Mouse (Mus musculus) embryonic fibroblast, embryonic 13.5 days (primary cell): ENCODE results near the gene Vmn1r87. TPM values are rescaled to one million over a fixed set of nuclear protein-coding genes. Genes with fewer than 3 reads are reported as not detected.
"Not testable (repeated sequence)": the region's sequence is repeated elsewhere in the genome, so short reads cannot be mapped to it uniquely, and the experiment has no call there.

Experiments used
- H3K27ac ChIP-seq: 2 replicates; pipeline ENCODE4 v1.5.1; 2012; ENCODE audit warnings: low read length, control low read depth, inconsistent platforms; ENCODE audit not compliant: insufficient read depth
- H3K4me1 ChIP-seq: 2 replicates; pipeline ENCODE4 v1.6.1; 2011; ENCODE audit warnings: low read length; ENCODE audit not compliant: control insufficient read depth, insufficient read depth
- H3K4me3 ChIP-seq: 2 replicates; pipeline ENCODE4 v1.5.1; 2011; ENCODE audit warnings: mild to moderate bottlenecking, control low read depth, low read length; ENCODE audit not compliant: insufficient read depth
- CTCF ChIP-seq: IDR thresholded peaks from 2 replicates; pipeline ENCODE4 v1.5.1; 2011; ENCODE audit warnings: mild to moderate bottlenecking, control low read depth, low read length, moderate library complexity, borderline replicate concordance; ENCODE audit not compliant: insufficient read depth
- POLR2A ChIP-seq: IDR thresholded peaks from 2 replicates; pipeline ENCODE4 v1.6.1; 2011; ENCODE audit warnings: low read depth, mild to moderate bottlenecking, control low read depth, low read length, moderate library complexity
- polyA plus RNA-seq: library from polyadenylated mRNA; stranded (reverse); fragments of >200 nt; gene quantifications from 2 replicates; pipeline ENCODE4 v1.2.4, GENCODE M21; 2011; ENCODE audit warnings: low read depth; ENCODE audit not compliant: missing spikeins, insufficient read length

Gene Vmn1r87
- polyA plus RNA-seq = 0.28 TPM in 1 of 2 replicates, not detected in the other

GRCm38 (mm10) chr7:13140057-13140456, at the start of gene Vmn1r87:
Gene Vmn1r87 (minus strand): TSS chr7:13140157.
- Histone ChIP-seq H3K4me1 (no peaks in the 10 kb centered on the region), H3K4me3 (no peak within 1 kb of the TSS), H3K27ac (no peak within 1 kb of the TSS)
- TF ChIP-seq POLR2A (no peak), CTCF (no peak)

GRCm38 (mm10) chr7:13159268-13159667, 19.3 kb upstream of the Vmn1r87 start, which contains the start of gene Vmn1r88:
Gene Vmn1r88 (plus strand): TSS chr7:13159568.
- Histone ChIP-seq H3K4me1 (no peaks in the 10 kb centered on the region), H3K27ac (no peak within 1 kb of the TSS), H3K4me3 (no peak within 1 kb of the TSS)
- TF ChIP-seq CTCF = no peak
- no peak for TF ChIP-seq POLR2A

GRCm38 (mm10) chr7:13137340-13137739, 2.6 kb downstream of the Vmn1r87 start:
- TF ChIP-seq POLR2A = no peak
- TF ChIP-seq CTCF = no peak

GRCm38 (mm10) chr7:13131856-13132255, 8.1 kb downstream of the Vmn1r87 start:
- no peak for TF ChIP-seq POLR2A
- H3K4me1 ChIP-seq = no peaks in the 10 kb centered on the region
- no peak overlapping the region for H3K27ac ChIP-seq
- H3K4me3 ChIP-seq = no peak overlapping the region

More at GRCm38 (mm10) chr7:13137340-13137739, 2.6 kb downstream of the Vmn1r87 start:
- no peak overlapping the region for H3K4me3 ChIP-seq
- no peaks in the 10 kb centered on the region for H3K4me1 ChIP-seq
- H3K27ac ChIP-seq = no peak overlapping the region

- not testable (repeated sequence) for H3K4me3 ChIP-seq, H3K4me1 ChIP-seq, H3K27ac ChIP-seq
Measured at GRCm38 (mm10) chr7:13123554-13124153, 16.3 kb downstream of the Vmn1r87 start.

- Histone ChIP-seq H3K27ac (no peak within 1 kb of the TSS), H3K4me3 (no peak within 1 kb of the TSS), H3K4me1 (no peaks in the 10 kb centered on the region)
- TF ChIP-seq CTCF = no peak
- no peak for TF ChIP-seq POLR2A
Measured at GRCm38 (mm10) chr7:13119817-13120216, 20.1 kb downstream of the Vmn1r87 start, which contains the start of gene Vmn1r86. Gene Vmn1r86 (minus strand): TSS chr7:13119917.

- no peak within 1 kb of the TSS for H3K27ac ChIP-seq
- TF ChIP-seq POLR2A (no peak), CTCF (no peak)
- no peaks in the 10 kb centered on the region for H3K4me1 ChIP-seq
- no peak within 1 kb of the TSS for H3K4me3 ChIP-seq
Measured at GRCm38 (mm10) chr7:13095073-13095472, 44.9 kb downstream of the Vmn1r87 start, which contains the start of gene Vmn1r85. Gene Vmn1r85 (minus strand): TSS chr7:13095173.

Other genes with a start within 250 kb of the Vmn1r87 start
- 7.6 and 9.8 TPM in 2 replicates for gene Zscan22, start 242.3 kb downstream of the Vmn1r87 start, polyA plus RNA-seq
- 1,341 and 1,449 TPM in 2 replicates for gene Rps5, start 217.9 kb downstream of the Vmn1r87 start, polyA plus RNA-seq
- 0.30 and 0.63 TPM in 2 replicates for gene Rnf225, start 212.7 kb downstream of the Vmn1r87 start, polyA plus RNA-seq
- gene Zfp324, start 174.3 kb downstream of the Vmn1r87 start, polyA plus RNA-seq = 5.5 and 6.9 TPM in 2 replicates
- 2.4 and 2.8 TPM in 2 replicates for gene Zfp446, start 162.3 kb downstream of the Vmn1r87 start, polyA plus RNA-seq
- not detected in 2 replicates for gene Slc27a5, start 142.0 kb downstream of the Vmn1r87 start, polyA plus RNA-seq
- gene Trim28, start 141.0 kb downstream of the Vmn1r87 start, polyA plus RNA-seq = 352 and 453 TPM in 2 replicates
- gene Zbtb45, start 130.1 kb downstream of the Vmn1r87 start, polyA plus RNA-seq = 14.2 and 16.9 TPM in 2 replicates
- 85.6 and 98.6 TPM in 2 replicates for gene Chmp2a, start 105.3 kb downstream of the Vmn1r87 start, polyA plus RNA-seq
- 273 and 288 TPM in 2 replicates for gene Ube2m, start 101.9 kb downstream of the Vmn1r87 start, polyA plus RNA-seq
- 0.80 and 1.0 TPM in 2 replicates for gene Mzf1, start 85.4 kb downstream of the Vmn1r87 start, polyA plus RNA-seq
- not detected in 2 replicates for gene Vmn1r85, start 45.0 kb downstream of the Vmn1r87 start, polyA plus RNA-seq
- not detected in 2 replicates for gene Vmn1r86, start 20.2 kb downstream of the Vmn1r87 start, polyA plus RNA-seq
- 0.07 and 0.09 TPM in 2 replicates for gene Vmn1r88, start 19.4 kb upstream of the Vmn1r87 start, polyA plus RNA-seq
- not detected in 2 replicates for gene Vmn1r89, start 72.9 kb upstream of the Vmn1r87 start, polyA plus RNA-seq
- gene Lig1, start 137.1 kb upstream of the Vmn1r87 start, polyA plus RNA-seq = 29.9 and 37.1 TPM in 2 replicates
- 6.5 and 9.0 TPM in 2 replicates for gene Zswim9, start 138.6 kb upstream of the Vmn1r87 start, polyA plus RNA-seq
- gene Pla2g4c, start 184.5 kb upstream of the Vmn1r87 start, polyA plus RNA-seq = 0.48 and 1.1 TPM in 2 replicates